Mouse (Mus musculus): ENCODE data around the gene Atp2b1. TPM values are rescaled to one million over a fixed set of nuclear protein-coding genes. Genes with fewer than 3 reads are reported as not detected.

The Atp2b1 gene
- polyA plus RNA-seq, 1 experiment: 12.5 TPM

DNA sequence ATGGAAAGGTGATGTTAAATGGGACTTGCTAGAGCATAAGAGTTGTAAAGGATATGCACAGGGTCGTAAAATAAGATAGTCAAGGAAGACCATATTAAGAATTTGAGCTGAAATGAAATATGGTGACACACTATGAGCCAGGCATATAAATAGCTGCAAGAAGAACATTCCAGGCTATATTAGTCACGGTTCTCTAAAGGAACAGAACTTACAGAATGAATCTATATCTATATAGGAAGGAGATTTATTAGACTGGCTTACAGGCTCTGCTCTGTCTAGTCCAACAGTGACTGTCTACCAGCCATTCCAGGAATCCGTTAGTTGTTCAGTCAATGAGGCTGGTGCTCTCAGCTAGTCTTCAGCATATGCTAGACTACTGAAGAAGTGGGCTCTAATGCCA lies 90.7 kb downstream of the Atp2b1 start:
- Histone ChIP-seq H3K36me3 (ENCODE audit: control insufficient read depth, insufficient read depth, low read length) (peaks cover 34% of the 10 kb centered on the region), H3K27me3 (ENCODE audit: control insufficient read depth, insufficient read depth, low read length) (no peaks in the 10 kb centered on the region), H3K27ac (ENCODE audit: control insufficient read depth, insufficient read depth, low read length) (no peak overlapping the region), H3K4me1 (replicated peaks; ENCODE audit: control insufficient read depth, insufficient read depth, low read length) (no peaks in the 10 kb centered on the region), H3K4me3 (ENCODE audit: control insufficient read depth, insufficient read depth, low read length) (no peak overlapping the region)
- DNase-seq: no peak
- TF ChIP-seq POLR2A (IDR thresholded peaks at IDR 0.05; ENCODE audit: control insufficient read depth, extremely low read depth, insufficient read depth, low read length, poor library complexity): no peak
- TF ChIP-seq CTCF (IDR thresholded peaks at IDR 0.05; ENCODE audit: borderline replicate concordance, control insufficient read depth, extremely low read depth, insufficient read depth, low read length, poor library complexity): no peak
- WGBS: 98% methylated on average over 3 of the region's 3 CpGs

DNA sequence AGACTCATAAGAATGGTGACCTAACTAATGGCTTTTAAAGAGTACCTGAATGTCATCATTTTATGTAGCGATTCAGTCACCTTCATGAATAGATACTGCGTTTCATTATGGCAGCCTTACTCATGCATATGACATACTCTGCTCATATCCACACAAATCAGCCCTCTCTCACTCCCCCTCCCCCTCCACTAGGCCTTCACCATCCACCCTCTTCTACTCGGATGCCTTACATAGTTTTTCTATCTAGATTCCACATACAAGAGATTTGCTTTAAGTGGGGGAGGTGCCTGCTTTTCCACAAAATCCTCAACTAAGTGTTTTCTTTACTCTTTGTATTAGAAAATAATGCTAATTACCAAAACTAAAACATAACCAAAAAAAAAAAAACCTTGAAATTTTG lies 96.9 kb downstream of the Atp2b1 start:
- no peak for DNase-seq
- Histone ChIP-seq H3K4me1 (replicated peaks; ENCODE audit: control insufficient read depth, insufficient read depth, low read length) (no peaks in the 10 kb centered on the region), H3K27ac (ENCODE audit: control insufficient read depth, insufficient read depth, low read length) (no peak overlapping the region), H3K36me3 (ENCODE audit: control insufficient read depth, insufficient read depth, low read length) (peaks cover 41% of the 10 kb centered on the region), H3K27me3 (ENCODE audit: control insufficient read depth, insufficient read depth, low read length) (no peaks in the 10 kb centered on the region), H3K4me3 (ENCODE audit: control insufficient read depth, insufficient read depth, low read length) (no peak overlapping the region)
- WGBS: 97% methylated on average over 3 of the region's 3 CpGs
- TF ChIP-seq CTCF (IDR thresholded peaks at IDR 0.05; ENCODE audit: borderline replicate concordance, control insufficient read depth, extremely low read depth, insufficient read depth, low read length, poor library complexity): no peak
- no peak for TF ChIP-seq POLR2A (IDR thresholded peaks at IDR 0.05; ENCODE audit: control insufficient read depth, extremely low read depth, insufficient read depth, low read length, poor library complexity)

DNA sequence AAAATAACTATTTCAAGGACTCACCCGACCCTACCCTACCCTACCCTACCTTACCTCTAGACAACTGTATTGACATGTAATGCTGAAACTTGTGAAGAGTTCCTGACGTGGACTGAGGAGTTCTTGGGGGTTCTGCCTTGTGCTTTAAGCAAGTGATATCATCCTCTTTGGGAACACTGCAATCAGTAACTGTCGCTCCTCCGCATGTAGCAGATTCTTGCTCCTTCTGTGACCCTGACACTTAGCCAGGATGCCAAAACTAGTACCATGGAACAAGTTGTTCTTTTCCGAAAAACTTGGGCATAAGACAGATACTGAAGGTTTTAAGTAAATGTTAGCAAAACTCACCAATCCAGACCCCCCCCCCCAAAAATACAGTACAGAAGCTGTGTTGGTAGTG lies 97.9 kb downstream of the Atp2b1 start:
- Histone ChIP-seq H3K36me3 (ENCODE audit: control insufficient read depth, insufficient read depth, low read length) (peaks cover 51% of the 10 kb centered on the region), H3K27ac (ENCODE audit: control insufficient read depth, insufficient read depth, low read length) (no peak overlapping the region), H3K27me3 (ENCODE audit: control insufficient read depth, insufficient read depth, low read length) (no peaks in the 10 kb centered on the region), H3K4me1 (replicated peaks; ENCODE audit: control insufficient read depth, insufficient read depth, low read length) (no peaks in the 10 kb centered on the region), H3K4me3 (ENCODE audit: control insufficient read depth, insufficient read depth, low read length) (no peak overlapping the region)
- DNase-seq: no peak
- 94% methylated on average over 5 of the region's 5 CpGs for WGBS
- no peak for TF ChIP-seq CTCF (IDR thresholded peaks at IDR 0.05; ENCODE audit: borderline replicate concordance, control insufficient read depth, extremely low read depth, insufficient read depth, low read length, poor library complexity)
- no peak for TF ChIP-seq POLR2A (IDR thresholded peaks at IDR 0.05; ENCODE audit: control insufficient read depth, extremely low read depth, insufficient read depth, low read length, poor library complexity)

DNA sequence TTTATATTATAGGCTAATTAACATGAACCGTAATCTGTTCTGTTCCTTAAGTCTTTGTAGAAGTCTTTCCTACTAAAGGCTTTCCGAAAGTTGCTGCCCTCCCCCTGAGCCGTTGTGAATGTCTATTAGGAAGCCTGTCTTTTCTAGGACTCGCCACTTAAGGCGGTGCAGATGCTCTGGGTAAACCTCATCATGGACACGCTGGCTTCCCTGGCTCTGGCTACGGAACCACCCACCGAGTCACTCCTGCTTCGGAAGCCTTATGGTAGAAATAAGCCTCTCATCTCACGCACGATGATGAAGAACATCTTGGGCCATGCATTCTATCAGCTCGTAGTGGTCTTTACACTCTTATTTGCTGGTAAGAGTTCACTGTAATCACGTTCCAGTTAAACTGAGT lies 100.5 kb downstream of the Atp2b1 start:
- no peaks in the 10 kb centered on the region for H3K4me1 ChIP-seq (replicated peaks; ENCODE audit: control insufficient read depth, insufficient read depth, low read length)
- no peak for DNase-seq
- H3K27me3 ChIP-seq (ENCODE audit: control insufficient read depth, insufficient read depth, low read length): no peaks in the 10 kb centered on the region
- H3K4me3 ChIP-seq (ENCODE audit: control insufficient read depth, insufficient read depth, low read length): no peak overlapping the region
- TF ChIP-seq POLR2A (IDR thresholded peaks at IDR 0.05; ENCODE audit: control insufficient read depth, extremely low read depth, insufficient read depth, low read length, poor library complexity) (no peak), CTCF (IDR thresholded peaks at IDR 0.05; ENCODE audit: borderline replicate concordance, control insufficient read depth, extremely low read depth, insufficient read depth, low read length, poor library complexity) (no peak)
- 98% methylated on average over 13 of the region's 13 CpGs for WGBS
- H3K27ac ChIP-seq (ENCODE audit: control insufficient read depth, insufficient read depth, low read length): no peak overlapping the region
- H3K36me3 ChIP-seq (ENCODE audit: control insufficient read depth, insufficient read depth, low read length): peaks cover 57% of the 10 kb centered on the region

DNA sequence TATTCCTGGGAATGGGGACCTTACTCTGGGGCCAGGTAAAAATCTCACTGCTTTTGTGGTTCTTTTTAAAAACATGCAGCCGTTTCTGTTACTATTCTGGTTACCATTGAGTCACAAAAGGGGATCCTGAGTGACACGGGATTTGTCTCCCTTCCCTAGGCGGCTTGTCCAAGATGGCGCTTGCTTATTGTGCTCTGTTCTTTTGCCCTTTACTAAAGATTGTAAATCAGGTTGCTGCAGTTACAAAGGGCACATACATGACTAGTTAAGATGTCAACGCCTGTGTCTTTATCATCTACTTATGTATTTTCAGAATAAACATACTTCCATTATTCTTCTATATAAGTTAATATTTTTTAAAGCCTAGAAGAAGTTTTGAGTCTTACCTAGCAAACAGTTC lies 102.8 kb downstream of the Atp2b1 start:
- H3K27me3 ChIP-seq (ENCODE audit: control insufficient read depth, insufficient read depth, low read length): no peaks in the 10 kb centered on the region
- H3K36me3 ChIP-seq (ENCODE audit: control insufficient read depth, insufficient read depth, low read length): peaks cover 46% of the 10 kb centered on the region
- WGBS: 97% methylated on average over 5 of the region's 5 CpGs
- DNase-seq: no peak
- H3K4me1 ChIP-seq (replicated peaks; ENCODE audit: control insufficient read depth, insufficient read depth, low read length): no peaks in the 10 kb centered on the region
- no peak overlapping the region for H3K4me3 ChIP-seq (ENCODE audit: control insufficient read depth, insufficient read depth, low read length)
- TF ChIP-seq POLR2A (IDR thresholded peaks at IDR 0.05; ENCODE audit: control insufficient read depth, extremely low read depth, insufficient read depth, low read length, poor library complexity) (no peak), CTCF (IDR thresholded peaks at IDR 0.05; ENCODE audit: borderline replicate concordance, control insufficient read depth, extremely low read depth, insufficient read depth, low read length, poor library complexity) (no peak)
- H3K27ac ChIP-seq (ENCODE audit: control insufficient read depth, insufficient read depth, low read length): no peak overlapping the region

DNA sequence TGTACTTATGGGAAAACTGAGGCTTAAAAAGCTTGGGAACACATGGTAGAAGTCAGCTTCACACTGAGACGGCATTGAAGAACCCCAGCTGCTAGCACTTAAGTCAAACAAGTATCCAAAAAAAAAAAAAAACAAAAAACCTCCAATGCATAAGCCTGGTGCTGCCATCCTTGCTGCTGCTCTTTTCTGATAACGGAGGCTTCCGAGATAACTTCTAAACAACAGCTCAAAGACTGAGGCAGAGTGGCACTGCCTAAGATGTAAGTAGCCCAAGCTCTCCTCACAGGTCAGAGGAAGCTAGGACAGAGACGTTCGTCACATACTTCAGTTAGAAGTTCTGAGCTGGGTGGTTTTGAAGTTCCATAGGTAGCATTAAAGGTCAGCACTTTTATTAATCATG lies 113.3 kb downstream of the Atp2b1 start:
- H3K4me3 ChIP-seq (ENCODE audit: control insufficient read depth, insufficient read depth, low read length): no peak overlapping the region
- H3K4me1 ChIP-seq (replicated peaks; ENCODE audit: control insufficient read depth, insufficient read depth, low read length): no peaks in the 10 kb centered on the region
- TF ChIP-seq POLR2A (IDR thresholded peaks at IDR 0.05; ENCODE audit: control insufficient read depth, extremely low read depth, insufficient read depth, low read length, poor library complexity) (no peak), CTCF (IDR thresholded peaks at IDR 0.05; ENCODE audit: borderline replicate concordance, control insufficient read depth, extremely low read depth, insufficient read depth, low read length, poor library complexity) (no peak)
- no peaks in the 10 kb centered on the region for H3K36me3 ChIP-seq (ENCODE audit: control insufficient read depth, insufficient read depth, low read length)
- 98% methylated on average over 5 of the region's 5 CpGs for WGBS
- no peak for DNase-seq
- no peak overlapping the region for H3K27ac ChIP-seq (ENCODE audit: control insufficient read depth, insufficient read depth, low read length)
- H3K27me3 ChIP-seq (ENCODE audit: control insufficient read depth, insufficient read depth, low read length): no peaks in the 10 kb centered on the region

DNA sequence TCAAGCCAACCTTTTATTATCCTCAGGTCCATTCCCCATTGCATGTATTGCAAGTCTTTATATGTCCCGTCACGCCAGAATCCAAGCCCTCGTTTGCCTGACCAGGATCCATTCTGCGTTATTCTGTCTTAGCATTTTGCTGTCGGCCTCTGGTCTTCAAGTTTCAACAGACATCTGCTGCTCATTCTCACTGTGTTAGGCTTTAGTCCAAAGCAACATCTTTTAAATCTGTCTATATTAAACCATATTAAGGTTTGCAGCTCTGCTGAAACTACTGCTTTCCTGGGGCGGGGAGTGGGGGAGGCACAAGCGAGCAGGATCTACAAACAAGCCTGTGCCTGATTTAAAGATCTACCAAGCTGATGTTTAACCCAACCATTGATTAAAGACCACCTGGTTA lies 115.6 kb downstream of the Atp2b1 start:
- TF ChIP-seq POLR2A (IDR thresholded peaks at IDR 0.05; ENCODE audit: control insufficient read depth, extremely low read depth, insufficient read depth, low read length, poor library complexity) (no peak), CTCF (IDR thresholded peaks at IDR 0.05; ENCODE audit: borderline replicate concordance, control insufficient read depth, extremely low read depth, insufficient read depth, low read length, poor library complexity) (no peak)
- WGBS: 99% methylated on average over 7 of the region's 7 CpGs
- Histone ChIP-seq H3K27me3 (ENCODE audit: control insufficient read depth, insufficient read depth, low read length) (no peaks in the 10 kb centered on the region), H3K4me1 (replicated peaks; ENCODE audit: control insufficient read depth, insufficient read depth, low read length) (no peaks in the 10 kb centered on the region), H3K27ac (ENCODE audit: control insufficient read depth, insufficient read depth, low read length) (no peak overlapping the region), H3K36me3 (ENCODE audit: control insufficient read depth, insufficient read depth, low read length) (no peaks in the 10 kb centered on the region), H3K4me3 (ENCODE audit: control insufficient read depth, insufficient read depth, low read length) (no peak overlapping the region)
- DNase-seq: no peak

All from thymus, adult 2 months (tissue).